Mouse (Mus musculus) heart, embryonic 10.5 days (tissue): ENCODE results near the gene Gdf3. TPM values are rescaled to one million over a fixed set of nuclear protein-coding genes. Genes with fewer than 3 reads are reported as not detected.

Experiments
- DNase-seq: peaks from one replicate; pipeline ENCODE4 v3.0.0-alpha.2; 2017; ENCODE audit warnings: low spot score
- H3K27ac ChIP-seq: fragments of 300-500 bp; sonication (generic); 2 replicates; pipeline ENCODE4 v1.5.1; 2016; ENCODE audit warnings: mild to moderate bottlenecking
- H3K27me3 ChIP-seq: fragments of 300-500 bp; sonication (generic); 2 replicates; pipeline ENCODE4 v1.6.1; 2016; ENCODE audit warnings: mild to moderate bottlenecking; ENCODE audit not compliant: poor library complexity, insufficient read depth, severe bottlenecking
- H3K36me3 ChIP-seq: fragments of 300-500 bp; sonication (generic); 2 replicates; pipeline ENCODE4 v1.6.1; 2016; ENCODE audit warnings: mild to moderate bottlenecking, moderate library complexity
- H3K4me1 ChIP-seq: fragments of 300-500 bp; sonication (generic); 2 replicates; pipeline ENCODE4 v1.6.1; 2016; ENCODE audit warnings: mild to moderate bottlenecking
- H3K4me3 ChIP-seq: fragments of 300-500 bp; sonication (generic); 2 replicates; pipeline ENCODE4 v1.5.1; 2016; ENCODE audit warnings: mild to moderate bottlenecking, moderate library complexity
- H3K9me3 ChIP-seq: fragments of 300-500 bp; sonication (generic); 2 replicates; pipeline ENCODE4 v1.6.1; 2016; ENCODE audit warnings: mild to moderate bottlenecking, moderate library complexity
- WGBS: fragments of 180-500 bp; shearing (Covaris S2); methylation state at CpG from one replicate; pipeline ENCODE4 v1.1.7; 2016; 5-methylcytosine and 5-hydroxymethylcytosine counted together
- polyA plus RNA-seq: library from polyadenylated mRNA; unstranded; fragments of >200 nt; fragmentation: Nextera tagmentation; extraction: Ambion mirVana; gene quantifications from 2 replicates; pipeline ENCODE4 v1.2.1, GENCODE M21; 2016

Gene Gdf3
- polyA plus RNA-seq, 1 experiment from 2014 or later = 1.1 TPM

GRCm38 (mm10) chr6:122602242-122602991, 7.5 kb downstream of the Gdf3 start, which contains the start of gene Apobec1:
TSS of gene Apobec1 (minus strand) at chr6:122602444.
- peak; percentile 83 for DNase-seq
- H3K27ac ChIP-seq = peak within 1 kb of the TSS; percentile 78
- no peaks in the 10 kb centered on the region for H3K9me3 ChIP-seq
- no peaks in the 10 kb centered on the region for H3K36me3 ChIP-seq
- WGBS = 7% methylated on average over 22 of the region's 22 CpGs
- peak within 1 kb of the TSS; percentile 62 for H3K4me3 ChIP-seq
- no peaks in the 10 kb centered on the region for H3K4me1 ChIP-seq
- no peaks in the 10 kb centered on the region for H3K27me3 ChIP-seq

GRCm38 (mm10) chr6:122601615-122602014, 8.3 kb downstream of the Gdf3 start:
- DNase-seq = no peak
- 81% methylated on average over 3 of the region's 3 CpGs for WGBS
- Histone ChIP-seq H3K36me3 (no peaks in the 10 kb centered on the region), H3K4me1 (no peaks in the 10 kb centered on the region), H3K4me3 (peak overlapping the region; percentile 62), H3K27me3 (no peaks in the 10 kb centered on the region), H3K27ac (no peak overlapping the region), H3K9me3 (no peaks in the 10 kb centered on the region)

- Histone ChIP-seq H3K27me3 (no peaks in the 10 kb centered on the region), H3K9me3 (no peaks in the 10 kb centered on the region), H3K36me3 (no peaks in the 10 kb centered on the region), H3K4me3 (no peak overlapping the region), H3K4me1 (no peaks in the 10 kb centered on the region), H3K27ac (no peak overlapping the region)
- DNase-seq = no peak
- WGBS = 88% methylated on average over 4 of the region's 4 CpGs
These were observed 8.9 kb downstream of the Gdf3 start for GRCm38 (mm10) chr6:122601031-122601430.

GRCm38 (mm10) chr6:122600066-122600646, 9.7 kb downstream of the Gdf3 start:
- no peaks in the 10 kb centered on the region for H3K27me3 ChIP-seq
- no peak overlapping the region for H3K4me3 ChIP-seq
- no peak overlapping the region for H3K27ac ChIP-seq
- 79% methylated on average over 7 of the region's 7 CpGs for WGBS
- H3K9me3 ChIP-seq = no peaks in the 10 kb centered on the region
- H3K36me3 ChIP-seq = no peaks in the 10 kb centered on the region
- no peak for DNase-seq
- H3K4me1 ChIP-seq = no peaks in the 10 kb centered on the region

GRCm38 (mm10) chr6:122599054-122599737, 10.7 kb downstream of the Gdf3 start:
- WGBS = 84% methylated on average over 9 of the region's 9 CpGs
- Histone ChIP-seq H3K27ac (no peak overlapping the region), H3K36me3 (no peaks in the 10 kb centered on the region), H3K27me3 (no peaks in the 10 kb centered on the region), H3K4me3 (no peak overlapping the region), H3K9me3 (no peaks in the 10 kb centered on the region), H3K4me1 (no peaks in the 10 kb centered on the region)
- DNase-seq = no peak

- 88% methylated on average over 6 of the region's 6 CpGs for WGBS
- H3K4me1 ChIP-seq = no peaks in the 10 kb centered on the region
These were observed 11.5 kb downstream of the Gdf3 start for GRCm38 (mm10) chr6:122598436-122598835.

GRCm38 (mm10) chr6:122598014-122598413, 11.9 kb downstream of the Gdf3 start:
- H3K27ac ChIP-seq = no peak overlapping the region
- H3K4me1 ChIP-seq = no peaks in the 10 kb centered on the region
- no peaks in the 10 kb centered on the region for H3K9me3 ChIP-seq
- H3K4me3 ChIP-seq = no peak overlapping the region
- no peaks in the 10 kb centered on the region for H3K36me3 ChIP-seq
- no peaks in the 10 kb centered on the region for H3K27me3 ChIP-seq
- WGBS = 89% methylated on average over 4 of the region's 4 CpGs
- no peak for DNase-seq

More at GRCm38 (mm10) chr6:122598436-122598835, 11.5 kb downstream of the Gdf3 start:
- no peak overlapping the region for H3K27ac ChIP-seq
- no peaks in the 10 kb centered on the region for H3K36me3 ChIP-seq
- no peaks in the 10 kb centered on the region for H3K27me3 ChIP-seq
- H3K9me3 ChIP-seq = no peaks in the 10 kb centered on the region
- no peak for DNase-seq
- H3K4me3 ChIP-seq = no peak overlapping the region

- DNase-seq = no peak
- no peak overlapping the region for H3K4me3 ChIP-seq
- H3K9me3 ChIP-seq = no peaks in the 10 kb centered on the region
- H3K27ac ChIP-seq = no peak overlapping the region
- no peaks in the 10 kb centered on the region for H3K36me3 ChIP-seq
- no peaks in the 10 kb centered on the region for H3K27me3 ChIP-seq
- 66% methylated on average over 7 of the region's 7 CpGs for WGBS
- no peaks in the 10 kb centered on the region for H3K4me1 ChIP-seq
These were observed 13.3 kb downstream of the Gdf3 start for GRCm38 (mm10) chr6:122596608-122597007.

- DNase-seq = no peak
- H3K36me3 ChIP-seq = no peaks in the 10 kb centered on the region
- H3K27ac ChIP-seq = no peak overlapping the region
- 24% methylated on average over 7 of the region's 7 CpGs for WGBS
- no peaks in the 10 kb centered on the region for H3K4me1 ChIP-seq
- no peaks in the 10 kb centered on the region for H3K9me3 ChIP-seq
- H3K4me3 ChIP-seq = no peak overlapping the region
- no peaks in the 10 kb centered on the region for H3K27me3 ChIP-seq
These were observed 14.2 kb downstream of the Gdf3 start for GRCm38 (mm10) chr6:122595637-122596036.

- Histone ChIP-seq H3K27me3 (no peaks in the 10 kb centered on the region), H3K9me3 (no peaks in the 10 kb centered on the region)
- WGBS = 82% methylated on average over 2 of the region's 2 CpGs
These were observed 17.0 kb downstream of the Gdf3 start for GRCm38 (mm10) chr6:122592905-122593304.

GRCm38 (mm10) chr6:122591027-122591758, 18.7 kb downstream of the Gdf3 start:
- H3K4me3 ChIP-seq = no peak overlapping the region
- DNase-seq = no peak
- no peaks in the 10 kb centered on the region for H3K27me3 ChIP-seq
- H3K36me3 ChIP-seq = no peaks in the 10 kb centered on the region
- H3K9me3 ChIP-seq = no peaks in the 10 kb centered on the region
- WGBS = 85% methylated on average over 13 of the region's 13 CpGs
- H3K27ac ChIP-seq = no peak overlapping the region
- H3K4me1 ChIP-seq = no peaks in the 10 kb centered on the region

More at GRCm38 (mm10) chr6:122592905-122593304, 17.0 kb downstream of the Gdf3 start:
- no peak for DNase-seq
- no peaks in the 10 kb centered on the region for H3K36me3 ChIP-seq
- H3K4me3 ChIP-seq = no peak overlapping the region
- H3K27ac ChIP-seq = no peak overlapping the region
- H3K4me1 ChIP-seq = no peaks in the 10 kb centered on the region

- Histone ChIP-seq H3K9me3 (no peaks in the 10 kb centered on the region), H3K27ac (no peak overlapping the region), H3K27me3 (no peaks in the 10 kb centered on the region), H3K4me1 (no peaks in the 10 kb centered on the region), H3K4me3 (no peak overlapping the region), H3K36me3 (no peaks in the 10 kb centered on the region)
- DNase-seq = no peak
- 82% methylated on average over 1 of the region's 1 CpGs for WGBS
These were observed 30.8 kb downstream of the Gdf3 start for GRCm38 (mm10) chr6:122579086-122579485.
